Mouse (Mus musculus) thymus, postnatal 36 days (tissue): ENCODE measurements around the gene Gm49333.

Experiments
- DNase-seq, 2 experiments: peaks; one replicate each; pipeline ENCODE4 v3.0.0; 2022; ENCODE audit warnings: mixed read lengths in 2 of 2

Gene Gm49333

DNA sequence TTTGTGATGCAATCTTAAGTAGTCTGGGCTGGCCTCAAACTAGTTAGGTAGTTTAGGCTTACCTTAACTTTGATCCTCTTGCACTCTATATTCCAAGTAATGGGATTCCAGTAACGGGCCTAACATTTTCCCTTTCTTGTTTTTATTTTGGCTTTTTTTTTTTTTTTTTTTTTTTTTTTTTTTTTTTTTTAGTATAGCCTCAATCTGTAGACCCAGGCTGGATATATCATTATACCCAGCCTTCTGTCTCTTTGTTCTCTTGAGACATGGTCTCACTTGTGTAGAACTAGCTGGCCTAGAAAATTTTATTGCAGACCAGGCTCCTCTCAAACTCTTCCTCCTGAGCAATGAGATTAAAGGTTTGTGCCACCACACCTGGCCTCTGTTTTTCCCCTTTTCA lies 80.2 kb downstream of the Gm49333 start:
- DNase-seq: no peak

DNA sequence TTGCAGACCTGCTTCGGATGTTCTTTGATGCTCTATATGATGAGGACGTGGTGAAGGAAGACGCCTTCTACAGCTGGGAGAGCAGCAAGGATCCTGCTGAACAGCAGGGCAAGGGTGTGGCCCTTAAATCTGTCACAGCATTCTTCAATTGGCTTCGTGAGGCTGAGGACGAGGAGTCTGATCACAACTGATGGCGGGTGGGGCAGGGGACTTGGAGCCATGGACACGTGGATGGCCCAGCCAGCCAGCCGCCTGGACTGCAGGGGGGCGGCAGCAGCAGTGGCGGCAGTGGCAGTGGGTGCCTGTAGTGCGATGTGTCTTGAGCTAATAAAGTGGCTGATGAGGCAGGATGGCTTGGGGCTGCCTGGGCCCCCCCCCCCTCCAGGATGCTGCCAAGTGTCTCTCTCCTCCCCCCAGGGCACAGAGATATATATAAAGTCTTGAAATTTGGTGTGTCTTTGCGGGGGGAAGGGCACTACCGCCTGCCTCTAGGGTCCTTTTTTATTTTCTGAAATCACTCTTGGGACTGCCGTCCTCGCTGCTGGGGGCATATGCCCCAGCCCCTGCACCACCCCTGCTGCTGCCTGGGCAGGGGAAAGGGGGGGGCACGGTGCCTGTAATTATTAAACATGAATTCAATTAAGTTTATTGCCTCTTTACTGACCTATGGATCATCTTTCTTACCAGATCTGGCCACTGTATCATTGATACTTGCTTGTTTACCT lies 81.0 kb downstream of the Gm49333 start:
- DNase-seq: peak in 1 of 2 experiments; percentile 2

DNA sequence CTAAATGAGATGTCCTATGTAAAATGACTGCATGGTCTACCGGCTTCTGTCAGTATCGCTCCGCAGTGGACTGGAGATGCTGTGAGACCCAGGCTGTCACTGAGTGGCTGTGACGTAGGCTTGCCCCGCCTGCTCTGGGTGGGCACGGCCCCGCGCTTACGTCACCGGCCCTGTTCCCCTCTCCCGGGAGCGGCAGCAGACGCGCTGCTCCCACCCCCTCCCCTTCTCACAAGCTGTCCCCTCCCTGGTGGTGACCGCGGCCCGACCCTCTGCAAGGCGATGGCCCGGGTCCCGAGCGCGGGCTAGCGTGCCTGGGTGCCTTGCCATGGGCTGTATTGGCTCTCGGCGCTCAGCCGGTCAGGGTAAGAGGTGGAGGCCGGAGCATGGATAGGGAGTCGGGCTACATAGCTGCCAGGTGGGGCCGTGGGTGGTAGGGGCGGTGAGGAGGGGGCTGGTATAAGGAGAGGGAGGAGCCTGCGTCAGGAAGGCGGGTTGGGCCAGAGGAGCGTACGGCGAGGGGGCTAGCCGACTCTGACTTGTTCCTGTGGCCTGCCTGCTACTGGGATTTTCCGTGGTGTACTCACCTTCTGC lies 81.8 kb downstream of the Gm49333 start, which contains the start of gene Fam131a:
Gene Fam131a (plus strand): TSS at position 131 of the 591 bp plus-strand sequence.
- DNase-seq: peak; percentile 81 to 87

GRCm38 (mm10) chr16:20694781-20695180 lies 83.4 kb downstream of the Gm49333 start:
- peak in 1 of 2 experiments; percentile 1 for DNase-seq
